Comparison of ENCODE assay signal across 7 mouse cellular contexts in genomic region chr11:84943948-84944347, GRCm38 (mm10). TPM values are rescaled to one million over a fixed set of nuclear protein-coding genes. Genes with fewer than 3 reads are reported as not detected.
DNase-seq lines count a peak whose midpoint lies in the region; ATAC-seq and TF ChIP-seq lines count a peak whose summit lies in the region.

No protein-coding gene starts in this region.

- H3K9me3 ChIP-seq in stomach, postnatal 0 days (ENCODE audit: control insufficient read depth, low read length) = no peaks in the 10 kb centered on the region

- no peak overlapping the region for H3K4me3 ChIP-seq in stomach, postnatal 0 days (ENCODE audit: low read depth, low read length)

- peak; percentile 83 for DNase-seq in NIH3T3 (ENCODE audit: low read depth)
- DNase-seq in heart, postnatal 10 days = peak; percentile 70 to 78
- DNase-seq in kidney, postnatal 36 days = peak; percentile 71 to 88
- peak; percentile 86 for DNase-seq in mesoderm, embryonic 11.5 days (ENCODE audit: low read depth, low spot score)
- peak; percentile 85 for DNase-seq in stomach, postnatal 0 days (ENCODE audit: low spot score)

- H3K27me3 ChIP-seq in stomach, postnatal 0 days (ENCODE audit: control insufficient read depth, insufficient read depth, low read length) = no peaks in the 10 kb centered on the region

- no peak overlapping the region for H3K9ac ChIP-seq in stomach, postnatal 0 days (ENCODE audit: low read length)

- peak; percentile 48 for TF ChIP-seq CTCF in stomach, postnatal 0 days (IDR thresholded peaks at IDR 0.05; ENCODE audit: low read depth)

- intact Hi-C loops in heart, postnatal 10 days (cut with DNase I) = no loop called here

- no peaks in the 10 kb centered on the region for H3K36me3 ChIP-seq in stomach, postnatal 0 days (ENCODE audit: control insufficient read depth, insufficient read depth, low read length)

- 0% methylated on average over 15 of the region's 15 CpGs for whole genome bisulfite sequencing in stomach, postnatal 0 days

- H3K27ac ChIP-seq in stomach, postnatal 0 days (replicated peaks) = no peak overlapping the region

- no peak for TF ChIP-seq EP300 in stomach, postnatal 0 days (optimal IDR thresholded peaks at IDR 0.05)

- no peak overlapping the region for H3K4me2 ChIP-seq in stomach, postnatal 0 days (replicated peaks; ENCODE audit: low read depth)

- no peaks in the 10 kb centered on the region for H3K4me1 ChIP-seq in stomach, postnatal 0 days (replicated peaks; ENCODE audit: control insufficient read depth, insufficient read depth)

- peak; percentile 87 for ATAC-seq in common myeloid progenitor, adult 5-6 weeks (replicated peaks; ENCODE audit: low read depth, poor library complexity, severe bottlenecking)
- ATAC-seq in stomach, postnatal 0 days (ENCODE audit: low FRiP score, low TSS enrichment) = no peak
- ATAC-seq in frontal cortex, adult (ENCODE audit: low TSS enrichment) = no peak

RNA-seq across cellular contexts. Expression of gene Car4, which starts 13.6 kb away (rescaled TPM):
- total RNA-seq in common myeloid progenitor, adult 5-6 weeks (2017) = not detected in 2 replicates
- 10 to 100 TPM; 46.9 to 55.9 TPM for total RNA-seq in heart, postnatal 10 days (2021)
- 1.3 and 1.5 TPM in 2 replicates for polyA plus RNA-seq in stomach, postnatal 0 days (2015; fragmentation: Nextera tagmentation; extraction: Ambion mirVana)

RNA-seq across cellular contexts. Expression of gene Znhit3, which starts 27.8 kb away (rescaled TPM):
- 36.0 and 42.0 TPM in 2 replicates for total RNA-seq in common myeloid progenitor, adult 5-6 weeks (2017)
- total RNA-seq in heart, postnatal 10 days (2021) = 1 to 10 TPM; 9.5 TPM
- 27.9 and 28.6 TPM in 2 replicates for polyA plus RNA-seq in stomach, postnatal 0 days (2015; fragmentation: Nextera tagmentation; extraction: Ambion mirVana)

Comparison
In these comparisons a context has a peak if more than half of its experiments do, and no peak if none do; other contexts are left out.
1. RNA of gene Car4, which starts 13.6 kb away (total RNA-seq): 46.9 to 55.9 TPM in heart, postnatal 10 days; not detected in common myeloid progenitor, adult 5-6 weeks; every median in the first group is over 10 times any median in the second.
2. Peak in every context shown above with its lines, with median percentiles within 50 percentile points of each other: DNase-seq.